Mouse (Mus musculus) olfactory bulb, adult 2 months (tissue): Measurements from ENCODE around the gene Lrguk. TPM values are rescaled to one million over a fixed set of nuclear protein-coding genes. Genes with fewer than 3 reads are reported as not detected.
A peak's percentile ranks its signal among the peaks of the same experiment; 100 is the strongest.

Experiments
- H3K27ac ChIP-seq: fragments of 200-500 bp; 2 replicates; pipeline ENCODE4 v1.5.1; 2012; ENCODE audit warnings: low read depth, low read length; ENCODE audit not compliant: insufficient read depth
- H3K4me1 ChIP-seq: fragments of 200-500 bp; 2 replicates; pipeline ENCODE4 v1.6.1; 2012; ENCODE audit warnings: low read length; ENCODE audit not compliant: control insufficient read depth, insufficient read depth
- H3K4me3 ChIP-seq: fragments of 200-500 bp; 2 replicates; pipeline ENCODE4 v1.5.1; 2012; ENCODE audit warnings: mild to moderate bottlenecking, low read depth, low read length, moderate library complexity; ENCODE audit not compliant: insufficient read depth
- CTCF ChIP-seq: fragments of 200-500 bp; IDR thresholded peaks from 2 replicates; pipeline ENCODE4 v1.5.1; 2012; ENCODE audit warnings: low read depth, mild to moderate bottlenecking, low read length, moderate library complexity; ENCODE audit not compliant: insufficient read depth
- POLR2A ChIP-seq: fragments of 200-500 bp; IDR thresholded peaks from 2 replicates; pipeline ENCODE4 v1.6.1; 2012; ENCODE audit warnings: mild to moderate bottlenecking, low read depth, low read length, moderate library complexity; ENCODE audit not compliant: insufficient read depth
- WGBS: fragments of 180-500 bp; shearing (Covaris S2); methylation state at CpG from one replicate; pipeline ENCODE4 v1.1.7; 2018; 5-methylcytosine and 5-hydroxymethylcytosine counted together
- polyA plus RNA-seq: library from polyadenylated mRNA; stranded (reverse); fragments of >200 nt; gene quantifications from 2 replicates; pipeline ENCODE4 v1.2.4, GENCODE M21; 2012; ENCODE audit warnings: low replicate concordance; ENCODE audit not compliant: missing spikeins, insufficient read depth, insufficient read length

The Lrguk gene
- polyA plus RNA-seq, 1 experiment: not detected

DNA sequence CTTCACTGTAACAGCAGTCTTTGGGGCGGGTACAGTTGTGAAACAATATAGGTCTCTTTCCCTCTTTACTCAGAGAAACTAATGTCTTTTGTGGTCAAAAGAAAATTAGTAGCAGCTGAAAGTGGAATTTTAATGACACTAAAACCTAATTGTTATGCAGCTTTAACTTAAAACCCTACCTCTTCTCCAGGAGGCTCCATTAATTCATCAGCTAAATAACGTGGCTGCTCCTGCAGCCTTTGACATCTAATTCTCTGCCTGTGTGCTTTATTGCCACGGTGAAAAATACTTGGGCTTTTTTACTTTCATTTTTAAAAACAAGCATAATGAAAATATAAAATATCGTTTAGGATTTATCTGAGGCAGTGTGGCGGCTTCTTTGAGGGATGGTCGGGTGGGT, 15.8 kb upstream of the Lrguk start:
- TF ChIP-seq POLR2A: no peak
- no peak for TF ChIP-seq CTCF
- Histone ChIP-seq H3K27ac (no peak overlapping the region), H3K4me3 (no peak overlapping the region), H3K4me1 (no peaks in the 10 kb centered on the region)
- 63% methylated on average over 6 of the region's 6 CpGs for WGBS

DNA sequence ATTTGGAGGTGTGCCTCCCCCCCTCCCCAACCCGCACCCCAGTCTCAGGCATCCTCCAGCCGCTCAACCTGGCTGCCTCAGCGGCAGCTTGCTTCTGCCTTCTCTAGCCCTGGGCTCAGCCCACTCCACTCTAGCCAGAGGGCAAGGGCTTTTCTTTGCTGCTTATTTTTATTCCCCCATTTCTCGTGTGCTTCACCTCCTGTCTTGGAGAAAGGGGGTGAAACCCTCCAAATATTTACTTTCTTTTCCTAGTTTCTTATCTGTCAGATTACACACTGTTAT, 439 bp downstream of the Lrguk start:
- Histone ChIP-seq H3K4me3 (peak overlapping the region; percentile 75), H3K27ac (no peak overlapping the region), H3K4me1 (no peaks in the 10 kb centered on the region)
- no peak for TF ChIP-seq POLR2A
- TF ChIP-seq CTCF: no peak
- WGBS: 0% methylated on average over 4 of the region's 4 CpGs

DNA sequence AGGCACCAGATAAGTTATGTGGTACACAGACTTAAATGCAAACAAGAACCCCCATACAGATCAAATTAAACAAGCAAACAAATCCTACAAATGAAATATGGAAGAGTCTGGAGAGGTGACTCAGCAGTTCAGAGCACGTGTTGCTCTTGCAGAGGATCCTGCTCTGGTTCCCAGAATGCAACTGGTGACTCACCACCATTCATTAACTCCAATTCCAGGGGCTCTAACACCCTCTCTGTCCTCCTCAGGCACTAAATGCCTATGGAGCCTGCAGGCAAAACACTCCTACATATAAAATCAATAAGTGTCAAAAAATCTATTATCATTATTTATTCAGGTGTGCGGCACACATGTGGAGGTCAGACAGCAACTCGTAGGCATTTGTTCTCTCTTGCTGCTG, 4.8 kb downstream of the Lrguk start:
- TF ChIP-seq POLR2A: no peak
- TF ChIP-seq CTCF: no peak
- WGBS: 64% methylated on average over 3 of the region's 3 CpGs
- Histone ChIP-seq H3K4me1 (no peaks in the 10 kb centered on the region), H3K27ac (no peak overlapping the region), H3K4me3 (no peak overlapping the region)

DNA sequence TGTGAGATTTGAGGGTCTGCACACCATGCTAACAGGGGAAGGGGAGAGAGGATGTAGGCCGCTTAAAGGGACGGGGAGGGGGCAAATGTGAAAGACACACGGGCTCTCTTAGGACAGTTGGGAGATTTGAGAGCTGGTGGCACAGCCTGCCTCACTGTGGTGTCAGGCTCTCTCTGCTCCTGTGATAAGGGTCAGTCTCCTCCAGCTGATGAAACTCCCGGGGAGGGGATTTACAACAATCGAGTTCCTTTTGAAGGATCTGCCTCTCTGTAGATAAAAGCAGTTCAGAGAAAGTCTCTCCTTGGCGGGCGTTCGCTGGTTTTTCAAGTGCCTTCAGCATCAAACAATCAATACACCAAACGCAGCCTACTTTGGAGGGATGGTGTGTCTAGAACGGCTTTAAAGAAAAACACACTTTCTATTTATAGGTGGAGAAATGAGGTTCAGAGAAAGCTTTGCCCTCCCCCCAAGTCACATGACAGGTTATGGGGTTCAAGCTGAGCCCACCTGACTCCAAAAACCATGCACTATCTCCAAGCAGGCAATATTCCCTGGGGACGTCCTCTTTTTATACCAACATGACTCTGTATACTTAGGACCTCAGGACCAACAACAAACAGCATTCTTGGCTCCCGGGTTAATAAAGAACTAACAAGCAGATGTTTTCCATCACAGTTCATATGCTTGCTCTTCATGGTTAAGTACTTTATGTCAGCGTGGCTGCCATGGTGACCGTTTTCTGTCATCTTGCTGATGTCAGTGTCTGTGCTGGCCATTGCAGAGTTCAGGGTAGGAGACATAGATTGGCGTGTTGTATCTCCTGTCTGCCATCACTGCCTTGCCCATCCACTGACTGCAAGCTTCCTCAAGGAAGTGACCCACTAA, 5.6 kb downstream of the Lrguk start:
- Histone ChIP-seq H3K4me1 (no peaks in the 10 kb centered on the region), H3K27ac (no peak overlapping the region), H3K4me3 (no peak overlapping the region)
- TF ChIP-seq CTCF: no peak
- TF ChIP-seq POLR2A: no peak
- 68% methylated on average over 15 of the region's 15 CpGs for WGBS

DNA sequence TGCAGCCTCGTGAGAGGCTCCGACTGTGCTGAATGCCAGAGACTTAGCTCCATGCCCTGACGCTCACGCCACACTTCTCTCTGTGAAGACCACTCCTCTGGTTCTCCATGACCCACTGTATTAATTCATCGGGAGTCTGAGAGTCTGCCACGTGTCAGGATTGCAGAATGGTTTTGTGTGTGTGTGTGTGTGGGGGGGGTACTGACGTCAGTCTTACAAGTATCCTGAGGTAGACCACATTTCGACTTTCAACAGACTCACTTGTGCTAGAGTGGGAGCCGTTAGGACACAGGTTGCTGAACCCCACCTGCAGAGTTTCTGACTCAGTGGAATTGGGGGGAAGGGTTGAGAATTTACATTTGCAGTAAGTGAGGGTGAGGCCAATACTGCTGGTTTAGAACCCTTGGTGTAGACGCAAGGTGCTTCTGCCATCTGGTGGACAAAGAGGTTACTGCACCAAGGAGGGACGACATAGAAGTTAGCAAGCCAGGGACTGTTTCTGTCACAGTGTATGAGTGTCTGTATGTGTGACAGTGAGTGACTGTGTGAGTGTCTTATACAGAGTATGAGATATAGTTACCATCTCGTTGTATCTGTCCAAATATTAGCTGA, 11.5 kb downstream of the Lrguk start:
- no peak overlapping the region for H3K4me3 ChIP-seq
- H3K4me1 ChIP-seq: no peaks in the 10 kb centered on the region; the same call in 1 of the 2 replicates
- TF ChIP-seq POLR2A (no peak), CTCF (no peak)
- no peak overlapping the region for H3K27ac ChIP-seq
- WGBS: 38% methylated on average over 12 of the region's 12 CpGs

DNA sequence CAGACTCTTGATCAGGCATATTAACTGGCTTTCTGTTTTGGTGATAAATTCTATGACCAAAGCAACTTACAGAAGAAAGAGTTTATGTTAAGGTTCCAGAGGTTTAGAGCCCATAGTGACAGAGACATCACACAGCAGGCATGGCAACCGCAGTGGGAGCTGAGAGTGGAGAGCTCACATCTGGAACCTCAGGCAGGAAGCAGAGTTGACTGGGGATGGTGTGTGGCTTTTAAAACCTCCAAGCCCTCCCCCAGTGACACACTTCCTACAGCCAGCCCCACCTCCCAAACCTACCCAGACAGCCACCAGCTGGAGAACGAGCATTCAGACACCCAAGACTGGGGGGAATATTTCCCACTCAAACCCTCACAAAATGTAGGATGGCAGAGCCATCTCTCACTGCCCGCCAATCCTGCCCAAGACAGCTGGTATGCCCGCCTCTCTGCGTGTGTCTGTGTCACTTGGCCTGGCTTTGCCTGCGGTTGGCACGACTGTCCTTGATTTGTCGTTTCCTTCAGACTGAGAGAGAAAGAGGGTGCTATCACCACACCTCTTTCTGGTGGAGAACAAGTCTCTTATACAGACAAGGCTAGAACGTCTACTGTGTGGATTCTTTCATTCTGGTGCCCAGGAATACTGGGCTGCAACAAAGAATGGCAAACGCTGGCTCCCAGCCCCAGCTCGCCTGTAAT, 12.5 kb downstream of the Lrguk start:
- TF ChIP-seq CTCF (no peak), POLR2A (no peak)
- Histone ChIP-seq H3K4me3 (no peak overlapping the region), H3K4me1 (no peaks in the 10 kb centered on the region; the same call in 1 of the 2 replicates), H3K27ac (no peak overlapping the region)
- 55% methylated on average over 11 of the region's 11 CpGs for WGBS

DNA sequence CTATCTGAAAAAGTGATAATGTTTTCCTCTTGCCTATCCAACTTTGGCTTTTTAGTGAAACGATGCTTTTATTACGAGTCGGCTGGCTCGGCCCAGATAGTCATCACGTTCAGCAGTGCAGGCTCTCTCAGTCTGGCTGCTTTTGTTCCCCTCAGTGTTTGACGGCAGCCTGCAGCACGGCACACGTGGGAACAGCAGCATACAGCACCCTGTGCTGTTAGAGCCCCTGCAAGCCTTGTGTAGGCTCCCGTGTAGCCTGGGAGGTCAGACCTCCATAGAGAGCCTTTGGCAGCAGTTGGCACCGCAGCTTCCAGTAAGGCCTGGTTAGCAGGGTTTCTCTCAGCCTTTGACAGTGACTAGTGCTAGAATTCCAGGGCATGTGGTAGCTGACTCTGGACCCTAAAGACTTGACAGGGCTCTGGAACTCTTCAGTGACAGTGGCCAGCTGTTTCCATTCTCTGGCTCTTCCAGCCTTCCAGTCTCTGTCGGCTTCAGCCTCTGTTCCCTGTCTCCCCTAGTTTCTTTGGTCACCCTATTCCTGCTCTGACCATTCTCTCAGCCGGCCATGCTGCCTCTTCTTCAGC, 15.1 kb downstream of the Lrguk start:
- Histone ChIP-seq H3K4me3 (no peak overlapping the region), H3K4me1 (no peaks in the 10 kb centered on the region; the same call in 1 of the 2 replicates), H3K27ac (no peak overlapping the region)
- TF ChIP-seq POLR2A: no peak
- no peak for TF ChIP-seq CTCF
- 67% methylated on average over 12 of the region's 12 CpGs for WGBS

DNA sequence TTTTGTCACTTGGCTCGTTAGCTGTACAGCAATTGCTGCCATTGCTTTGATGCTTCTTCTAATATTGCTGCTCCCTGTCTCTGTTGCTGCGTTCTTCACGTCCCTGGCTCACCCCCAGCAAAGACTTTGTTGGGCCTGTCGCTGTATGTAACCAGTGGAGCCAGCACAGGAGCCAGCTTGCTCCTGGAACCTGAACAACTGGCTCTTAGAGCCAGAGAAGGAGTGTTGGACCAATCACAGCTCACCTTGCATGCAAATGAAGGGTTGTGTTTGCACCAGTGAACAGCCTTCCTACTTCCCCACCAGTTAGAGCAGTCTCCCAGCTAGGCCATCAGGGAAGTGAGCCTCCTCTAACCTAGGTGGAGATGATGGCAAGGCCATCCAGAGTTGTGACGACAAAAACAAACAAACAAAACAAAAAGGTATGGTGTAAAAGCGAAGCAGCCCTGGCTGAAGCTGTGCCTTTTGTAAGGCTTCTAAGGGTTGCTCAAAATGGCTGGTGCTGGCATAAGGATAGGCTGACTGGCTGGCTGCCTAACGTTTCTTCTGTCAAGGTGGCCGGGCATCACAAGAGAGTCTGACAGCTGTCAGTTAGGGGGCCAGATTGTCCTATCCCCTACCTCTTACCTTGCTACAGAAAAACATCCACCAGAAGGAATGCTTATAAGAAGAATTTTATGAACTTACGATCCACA, 15.7 kb downstream of the Lrguk start:
- TF ChIP-seq POLR2A (no peak), CTCF (no peak)
- no peak overlapping the region for H3K4me3 ChIP-seq
- no peak overlapping the region for H3K27ac ChIP-seq
- 83% methylated on average over 9 of the region's 9 CpGs for WGBS
- no peaks in the 10 kb centered on the region; the same call in 1 of the 2 replicates for H3K4me1 ChIP-seq
